Mouse (Mus musculus) lung, postnatal 10 days (tissue): ENCODE measurements at regions not wholly inside any gene's neighbourhood (a gene's known extent, or its start where the extent isn't known, plus 50 kb on each side); places are given as distances from the start of the nearest gene placed in this dataset.

ENCODE experiments used
- DNase-seq: peaks from one replicate; pipeline ENCODE4 v3.0.0; 2021

DNA sequence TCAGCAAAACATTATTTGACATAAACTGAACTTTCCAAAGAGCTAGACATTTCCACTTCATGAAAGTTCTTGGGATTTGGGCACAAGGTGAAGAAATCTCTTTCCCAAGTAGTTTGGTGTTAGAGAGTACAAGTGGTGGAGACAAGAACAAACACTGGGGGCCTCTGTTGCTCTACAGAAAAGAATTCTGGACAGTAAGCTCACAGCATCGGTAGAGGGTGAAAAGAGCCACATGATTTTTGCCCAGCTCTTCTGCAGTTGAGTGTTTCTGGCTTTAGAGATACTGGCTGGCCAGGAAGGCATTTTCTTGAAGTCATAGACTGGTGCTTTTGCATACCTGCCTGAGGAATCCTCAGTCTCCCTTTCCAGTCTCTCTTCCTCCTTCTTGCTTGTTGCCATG is 127.8 kb downstream of the Stk31 start:
- DNase-seq, result no peak

DNA sequence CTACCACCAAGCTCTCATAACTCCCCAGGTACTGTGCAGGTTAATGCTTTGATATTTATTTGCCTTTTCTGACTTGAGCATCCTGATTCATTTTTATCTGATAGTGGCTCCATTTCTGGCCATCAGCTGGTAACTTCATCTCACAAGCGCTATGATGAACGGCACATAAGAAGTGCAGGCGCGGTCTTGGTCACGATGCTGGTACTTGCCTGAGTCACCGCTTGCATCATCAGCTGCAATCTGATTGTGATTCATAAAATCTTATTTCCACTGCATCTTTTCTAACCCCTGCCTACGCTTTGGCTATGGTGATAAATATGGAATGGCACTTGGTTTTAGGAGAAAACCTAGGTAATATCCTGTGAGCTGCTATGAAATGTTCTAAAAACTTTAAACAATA is 128.3 kb downstream of the Stk31 start:
- DNase-seq, result no peak

DNA sequence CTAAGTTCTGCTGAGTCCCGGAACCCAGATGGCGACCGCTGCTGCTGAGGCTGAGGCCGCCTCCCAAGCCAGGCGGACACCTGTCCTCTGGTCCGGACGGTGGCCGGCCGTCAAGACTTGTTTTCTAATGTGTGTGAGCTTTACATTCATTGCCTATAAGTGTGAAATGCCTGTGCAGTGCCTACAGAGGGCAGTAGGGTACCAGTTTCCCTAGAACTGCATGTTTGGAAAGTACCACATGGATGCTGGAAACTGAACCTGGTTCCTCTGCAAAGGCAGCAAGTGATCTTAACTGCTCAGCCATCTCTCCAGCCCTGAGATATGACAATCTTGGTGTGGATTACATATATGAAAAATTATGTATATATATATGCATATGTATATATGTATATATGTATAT is 138.6 kb downstream of the Stk31 start:
- no peak for DNase-seq

DNA sequence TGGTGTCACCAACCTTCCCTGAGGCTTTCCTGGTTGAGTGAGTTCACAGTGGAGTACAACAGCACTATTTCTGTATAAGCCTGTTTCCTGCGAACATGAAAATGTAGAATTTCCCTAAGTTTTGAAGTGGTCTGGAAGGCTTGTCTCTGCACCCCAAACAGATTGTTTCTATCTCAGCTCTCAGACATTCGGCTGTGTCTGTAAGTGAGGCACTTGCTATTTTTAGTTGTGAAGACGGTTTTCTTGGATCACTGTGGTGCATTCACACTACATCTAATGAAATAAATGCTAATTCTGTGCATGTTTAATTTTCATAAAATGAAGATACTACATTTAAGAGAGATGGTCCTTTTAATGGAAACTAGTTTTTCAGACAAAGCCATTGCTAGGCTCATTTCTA is 139.1 kb downstream of the Stk31 start:
- DNase-seq, result no peak

DNA sequence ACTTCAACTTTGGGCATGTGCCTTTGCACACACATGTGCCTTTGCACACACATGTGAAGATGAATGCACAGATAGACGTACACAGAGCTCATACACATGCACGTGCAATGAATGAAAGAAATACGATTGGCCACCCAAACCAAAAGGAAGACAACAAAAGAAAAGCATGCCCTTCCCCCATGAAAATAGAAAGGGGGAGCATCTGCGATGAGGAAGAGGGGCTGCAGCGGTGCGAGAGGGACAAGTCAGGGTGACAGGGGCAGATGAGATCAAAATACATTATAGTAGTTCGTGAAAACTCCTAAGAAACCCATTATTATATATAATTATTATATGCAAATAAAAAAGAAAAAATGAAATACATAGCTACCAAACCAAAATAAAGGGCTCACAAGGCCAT is 149.5 kb downstream of the Stk31 start:
- no peak for DNase-seq

DNA sequence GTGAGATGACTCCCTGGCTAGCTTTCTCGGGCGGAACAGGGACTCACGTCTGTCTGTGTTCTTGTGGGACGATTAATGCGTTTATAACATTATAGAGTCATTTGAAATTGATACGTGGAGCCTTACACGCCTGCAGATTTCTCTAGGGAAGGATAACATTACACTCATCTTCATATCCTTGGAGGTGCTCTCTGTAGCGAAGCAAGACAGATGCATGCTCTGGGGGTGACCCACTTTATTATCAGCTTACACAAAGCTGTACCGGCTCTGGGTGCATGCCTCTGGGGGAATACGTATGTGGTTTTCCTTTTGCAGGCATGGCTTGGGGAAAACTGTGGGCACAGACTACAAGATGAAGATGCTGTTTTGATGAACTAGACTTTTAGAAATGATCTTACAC is 159.7 kb downstream of the Stk31 start:
- DNase-seq, result no peak

DNA sequence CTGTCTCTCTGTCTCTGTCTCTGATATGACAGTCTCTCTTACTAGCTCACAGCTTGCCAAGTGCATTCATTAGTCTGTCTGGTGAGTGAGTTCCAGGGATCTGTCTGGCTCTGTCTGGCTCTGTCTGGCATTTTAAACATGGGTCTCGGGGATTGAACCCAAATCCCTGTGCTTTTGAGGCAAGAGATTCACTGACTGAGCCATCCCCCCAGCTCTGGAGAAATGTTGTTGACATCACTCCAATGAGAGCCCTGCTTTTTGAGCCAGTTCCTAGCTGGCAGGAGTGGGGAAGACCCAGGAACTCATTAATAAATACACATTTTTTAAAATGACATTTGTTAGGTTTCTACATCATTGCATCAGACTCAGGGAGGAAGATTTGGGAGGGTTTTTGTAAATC is 163.1 kb downstream of the Stk31 start:
- DNase-seq, result no peak

DNA sequence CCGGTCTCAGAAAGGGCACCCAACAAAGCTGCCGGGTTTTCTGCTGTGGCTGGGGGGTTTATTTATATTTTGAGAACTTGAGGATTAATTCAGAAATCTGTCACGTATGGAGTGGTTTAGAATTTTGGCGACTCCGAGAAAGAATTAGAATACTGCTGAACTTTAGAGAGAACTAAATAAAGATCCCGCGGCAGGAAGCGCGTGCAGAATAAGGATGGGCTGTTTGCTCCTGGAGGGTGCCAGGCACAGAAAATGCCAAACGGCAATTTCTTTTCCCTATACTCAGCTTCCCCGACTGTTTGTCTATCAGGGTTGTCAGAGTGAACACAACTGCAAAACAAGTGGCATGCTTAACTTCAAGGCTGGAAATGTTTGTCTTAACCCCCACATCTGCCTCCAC is 163.7 kb downstream of the Stk31 start:
- no peak for DNase-seq

DNA sequence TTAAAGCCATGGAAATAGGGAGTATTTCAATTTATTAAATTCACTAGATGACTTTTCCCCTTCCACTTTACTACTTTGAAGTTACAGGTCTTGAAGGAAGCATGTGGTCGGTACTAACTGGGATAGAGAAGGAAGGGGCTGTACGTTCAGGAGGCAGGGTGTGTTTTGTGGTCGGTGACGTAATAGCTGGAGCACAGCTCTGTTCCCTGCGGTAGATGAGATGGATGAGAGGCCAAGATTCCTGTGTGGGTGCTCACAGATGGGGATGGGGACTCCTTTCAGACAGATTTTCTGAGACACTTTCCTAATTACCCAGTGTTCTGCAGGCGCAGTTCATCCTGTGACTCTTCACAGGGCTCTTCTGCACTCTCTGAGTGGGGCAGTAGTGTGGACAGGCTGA is 182.9 kb downstream of the Stk31 start:
- DNase-seq, result no peak

DNA sequence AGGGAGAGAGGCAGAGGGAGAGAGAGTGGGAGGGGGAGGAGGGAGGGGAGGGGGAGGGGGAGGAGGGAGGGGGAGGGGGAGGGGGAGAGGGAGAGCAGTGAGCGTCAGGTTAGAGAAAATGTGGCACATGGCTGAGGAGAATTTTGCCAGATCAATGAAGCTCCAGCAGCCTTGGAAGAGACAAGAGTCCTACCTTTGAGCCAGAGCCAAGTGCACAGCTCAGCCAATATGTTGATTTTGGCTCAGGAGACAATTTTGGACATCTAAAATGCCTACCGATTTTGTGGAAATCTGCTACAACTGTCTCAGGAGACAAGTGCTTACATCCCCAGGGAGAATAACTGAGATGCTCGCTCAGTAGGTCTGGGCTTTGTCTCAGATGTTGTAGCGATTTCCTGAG is 184.3 kb downstream of the Stk31 start:
- no peak for DNase-seq

DNA sequence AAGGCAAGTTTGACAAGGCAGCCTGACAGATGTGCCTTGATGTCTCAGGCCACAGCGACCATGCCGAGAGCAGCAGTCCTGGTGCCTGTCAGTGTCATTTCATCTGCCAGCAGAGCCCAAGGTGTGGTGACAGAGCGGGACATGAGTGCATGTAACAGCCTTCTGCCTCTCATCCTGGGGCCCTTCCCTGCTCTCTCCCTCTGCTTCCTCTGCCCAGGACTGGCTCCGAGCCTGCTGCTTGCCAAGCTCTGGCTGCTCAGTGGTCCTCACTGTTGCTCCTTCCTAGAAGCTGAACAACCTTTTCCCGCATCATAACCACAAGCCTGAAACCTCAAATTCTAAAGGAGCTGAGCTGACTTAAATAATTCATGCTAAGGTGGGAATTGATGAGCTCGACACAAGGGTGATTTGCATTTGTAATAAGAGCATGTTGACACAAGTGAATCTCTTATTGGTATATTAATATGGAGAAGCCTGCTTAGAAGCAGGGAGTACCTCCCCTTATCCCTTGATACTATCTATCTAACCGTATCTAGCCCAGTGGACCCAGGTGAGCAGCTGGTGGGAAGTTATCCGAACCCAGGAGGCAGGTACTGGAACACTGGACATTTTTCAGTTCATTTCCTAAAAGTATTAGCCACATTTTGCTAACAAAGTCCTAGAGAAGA is 186.8 kb downstream of the Stk31 start:
- no peak for DNase-seq

DNA sequence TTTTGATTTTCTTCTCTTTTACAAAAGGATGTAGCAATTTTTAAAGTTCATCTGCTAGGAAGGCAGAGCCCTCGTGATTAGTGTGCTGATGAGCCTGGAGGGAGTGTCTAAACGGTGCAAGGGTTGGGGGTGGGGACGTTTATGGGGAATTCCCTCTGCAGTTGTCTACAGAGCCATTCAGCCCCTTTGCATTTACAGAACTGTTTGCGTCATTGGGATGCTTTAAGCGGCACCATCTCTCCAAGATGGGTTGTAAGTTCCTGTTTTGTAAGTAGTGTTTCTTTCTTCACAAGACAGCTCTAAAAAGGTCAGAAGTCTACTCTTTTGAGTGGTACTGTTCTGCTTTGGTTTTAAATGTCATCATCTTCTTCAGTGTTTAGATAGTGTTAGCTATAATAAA is 191.1 kb downstream of the Stk31 start:
- DNase-seq, result no peak

DNA sequence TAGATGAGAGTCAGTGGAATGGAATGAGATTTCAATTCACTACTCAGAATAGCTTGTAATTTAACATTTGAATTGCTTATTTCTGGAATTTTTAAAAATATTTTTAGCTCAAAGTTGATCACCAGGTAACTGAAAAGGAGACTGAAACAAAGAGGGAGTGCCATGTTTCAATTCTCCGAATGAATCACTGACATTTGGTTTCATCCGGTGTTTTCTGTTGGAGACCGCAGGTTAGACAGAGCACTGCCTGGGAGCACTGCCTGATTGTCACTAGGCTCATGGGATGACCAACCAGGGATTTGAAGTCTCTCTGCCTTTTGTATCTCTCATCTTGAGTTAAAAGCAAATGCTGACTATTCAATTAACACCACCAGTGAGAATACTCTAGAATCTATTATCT is 193.3 kb downstream of the Stk31 start:
- no peak for DNase-seq

DNA sequence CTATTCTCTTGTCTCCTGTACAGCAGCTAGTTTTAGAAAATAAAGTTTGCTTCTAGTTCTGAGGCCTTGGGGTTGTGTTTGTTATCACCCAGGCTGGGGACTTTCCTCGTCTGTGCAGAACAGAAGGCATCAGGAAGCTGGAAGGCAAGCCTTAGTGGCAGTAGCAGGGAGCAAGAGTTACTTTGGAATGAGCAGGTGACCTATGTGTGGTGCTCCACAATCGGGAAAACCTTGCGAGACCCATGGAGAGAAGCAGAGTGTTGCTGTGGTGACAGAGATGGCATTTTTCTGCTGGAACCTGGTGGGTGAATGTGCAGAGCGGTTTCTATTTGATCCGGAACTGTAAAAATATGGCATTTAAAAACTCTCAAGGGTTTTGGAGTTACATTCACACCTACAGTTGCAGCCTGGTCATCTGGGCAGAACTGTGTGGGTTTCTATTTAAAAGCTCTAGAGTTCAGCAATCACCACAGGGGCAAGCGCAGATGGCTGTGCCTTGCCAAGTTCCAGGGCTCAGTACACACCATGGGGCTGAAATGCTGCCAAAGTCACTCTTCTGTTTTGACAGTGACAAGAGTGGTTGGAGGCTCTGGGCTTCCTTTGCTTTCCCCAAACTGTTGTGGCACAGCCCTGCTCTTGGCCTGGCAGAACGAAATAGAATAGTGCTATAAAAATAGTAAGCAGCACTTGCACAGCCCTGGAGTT is 195.7 kb downstream of the Stk31 start:
- DNase-seq, result peak; percentile 18

DNA sequence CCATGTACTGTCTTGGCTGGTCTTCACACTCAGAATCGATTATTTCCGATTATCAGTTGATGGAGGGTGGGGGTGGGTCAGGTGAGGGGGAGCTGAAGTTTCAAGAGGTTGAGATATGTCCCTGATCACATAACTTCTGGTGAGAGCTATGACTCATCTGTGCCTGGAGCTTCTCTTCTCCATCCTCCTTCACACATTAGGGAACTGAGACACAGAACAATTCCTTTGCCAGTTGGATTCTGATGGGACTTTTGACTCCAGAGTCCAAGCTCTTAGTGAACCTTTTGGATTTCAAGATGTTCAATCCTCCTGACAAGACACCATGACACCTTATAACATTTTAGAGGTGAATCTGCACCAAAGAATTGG is 196.2 kb downstream of the Stk31 start:
- no peak for DNase-seq

DNA sequence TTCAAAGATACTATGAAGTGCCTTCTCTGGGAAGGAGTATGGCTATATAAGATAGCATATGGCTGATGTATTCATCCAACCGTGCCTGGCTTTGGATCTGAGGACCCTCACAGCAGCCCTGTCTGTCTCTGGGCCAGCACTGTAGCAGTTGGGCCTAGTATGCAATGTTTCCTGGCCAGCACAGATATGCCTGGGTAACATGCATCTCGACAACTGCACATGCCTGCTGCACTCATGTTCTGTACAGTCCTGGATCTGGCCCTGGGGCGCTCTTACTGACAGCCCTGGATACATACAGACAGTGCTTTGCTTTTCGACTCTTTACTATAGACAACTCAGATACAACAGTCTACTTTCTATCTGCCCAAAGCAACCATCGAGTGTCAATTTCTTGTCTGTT is 197.3 kb downstream of the Stk31 start:
- DNase-seq, result no peak

DNA sequence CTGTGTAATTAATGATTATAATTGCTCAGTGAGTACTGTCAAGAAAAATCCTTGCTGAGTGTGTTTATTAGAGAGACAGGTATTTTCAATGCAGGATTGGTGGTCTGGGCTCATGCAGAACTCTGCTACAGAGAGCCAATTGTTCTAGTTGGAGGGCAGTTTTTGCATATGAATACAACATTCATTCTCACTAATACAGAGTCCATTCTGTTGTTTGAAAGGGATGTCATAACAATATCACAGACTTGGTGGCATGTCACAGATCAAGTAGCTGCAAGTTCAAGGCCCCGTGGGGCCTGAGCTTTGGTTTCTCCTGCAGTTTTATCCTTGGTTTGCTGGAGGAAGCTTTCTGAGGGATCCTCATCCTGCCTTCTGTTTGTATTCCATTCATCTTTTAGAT is 207.8 kb downstream of the Stk31 start:
- no peak for DNase-seq

DNA sequence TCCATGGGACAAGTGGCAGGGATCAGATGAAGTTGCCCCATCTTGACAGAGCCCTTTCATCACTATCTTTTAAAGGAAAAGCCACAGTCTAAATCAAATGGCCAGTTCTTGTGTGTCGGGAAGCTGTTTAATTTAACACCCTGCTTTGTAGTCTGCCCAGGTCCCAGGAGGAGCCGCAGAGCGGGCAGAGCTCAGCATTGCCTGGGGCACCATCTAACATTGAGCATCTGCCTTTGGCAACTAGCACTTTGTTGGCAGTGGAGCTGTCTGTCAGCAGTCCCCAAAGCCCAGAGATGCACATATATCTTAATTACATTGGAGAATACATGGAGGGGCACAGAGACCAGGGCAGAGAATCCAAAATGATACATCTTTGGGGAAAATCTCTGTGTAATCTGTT is 208.4 kb downstream of the Stk31 start:
- no peak for DNase-seq

DNA sequence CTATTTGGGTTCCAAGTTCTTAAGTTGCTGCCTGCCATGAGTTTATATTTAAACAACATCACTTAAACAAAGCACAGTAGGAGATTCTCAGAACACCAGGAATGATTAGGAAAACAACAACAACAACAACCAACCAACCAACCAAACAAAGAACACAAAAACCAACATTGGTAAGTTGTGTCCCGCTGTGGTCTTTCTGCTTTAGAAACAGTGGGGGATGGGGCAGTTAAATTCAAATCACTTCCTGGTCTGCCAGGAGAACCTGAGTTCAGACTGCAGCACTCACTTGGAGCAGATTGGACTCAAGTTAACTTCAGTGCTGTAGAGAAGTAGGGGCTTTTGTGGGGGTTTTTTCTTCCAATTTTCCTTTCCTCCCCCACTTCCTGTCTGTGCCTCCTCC is 210.6 kb downstream of the Stk31 start:
- DNase-seq, result no peak

DNA sequence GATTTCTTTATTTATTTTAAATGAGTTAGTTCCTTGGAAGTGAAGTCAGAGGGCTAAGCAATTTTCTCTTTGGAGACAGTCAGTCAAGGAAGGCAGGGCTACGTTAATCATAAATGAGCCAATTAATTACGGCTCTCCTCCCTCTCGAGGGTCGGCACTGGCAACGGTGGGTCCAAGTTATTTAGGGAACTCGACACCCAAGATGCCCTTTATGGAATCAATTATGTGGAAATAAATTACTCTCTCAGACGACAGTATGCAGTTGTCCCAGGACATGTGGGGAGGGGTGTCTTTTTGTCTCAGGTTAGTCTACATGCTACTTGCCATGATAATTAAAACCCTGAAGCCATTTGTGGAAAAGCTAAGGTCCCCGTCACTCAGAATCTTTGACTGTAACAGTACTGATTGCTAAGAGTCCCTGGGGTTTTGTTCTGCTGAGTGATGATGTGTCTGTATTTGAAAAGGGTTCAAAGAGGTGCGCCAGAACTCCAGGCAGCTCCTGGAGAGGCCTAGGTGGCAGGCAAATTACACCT is 211.3 kb downstream of the Stk31 start:
- no peak for DNase-seq

DNA sequence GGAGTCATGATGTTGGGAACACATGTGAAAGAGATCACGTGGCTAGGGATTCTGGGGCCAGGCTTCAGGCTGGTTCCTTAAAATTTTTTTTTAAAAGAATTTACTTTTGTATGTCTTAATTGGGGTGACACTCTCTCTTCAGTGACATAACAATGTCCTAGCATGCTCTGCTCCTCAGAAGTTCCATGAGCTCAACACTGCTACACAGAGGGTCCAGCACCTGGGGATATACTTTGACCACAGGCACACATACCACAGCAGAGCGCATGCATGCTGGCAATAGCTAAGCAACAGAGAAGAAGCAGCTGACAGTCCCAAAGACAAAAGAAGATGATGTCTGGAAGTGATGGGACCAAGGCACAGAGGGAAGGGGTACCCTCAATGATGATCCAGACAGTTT is 198.4 kb upstream of the Npy start:
- no peak for DNase-seq

DNA sequence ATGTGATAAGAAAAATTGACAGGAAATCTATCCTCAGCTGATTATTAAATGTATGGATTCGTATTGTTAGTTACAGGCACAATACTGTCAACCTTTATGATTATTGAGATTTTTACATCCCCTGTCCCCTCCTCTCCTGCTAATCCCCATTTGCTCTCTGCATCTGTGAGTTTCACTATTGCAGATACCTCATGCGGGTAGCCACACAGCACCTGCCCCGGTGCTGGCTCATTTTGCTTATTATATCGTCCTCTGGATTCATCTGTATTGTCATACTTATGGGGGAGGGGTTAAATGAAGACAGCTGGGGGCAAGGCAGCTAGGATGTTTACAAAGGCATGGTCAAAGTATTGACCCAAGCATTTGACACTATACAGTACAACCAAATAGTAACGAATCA is 197.9 kb upstream of the Npy start:
- DNase-seq, result no peak

DNA sequence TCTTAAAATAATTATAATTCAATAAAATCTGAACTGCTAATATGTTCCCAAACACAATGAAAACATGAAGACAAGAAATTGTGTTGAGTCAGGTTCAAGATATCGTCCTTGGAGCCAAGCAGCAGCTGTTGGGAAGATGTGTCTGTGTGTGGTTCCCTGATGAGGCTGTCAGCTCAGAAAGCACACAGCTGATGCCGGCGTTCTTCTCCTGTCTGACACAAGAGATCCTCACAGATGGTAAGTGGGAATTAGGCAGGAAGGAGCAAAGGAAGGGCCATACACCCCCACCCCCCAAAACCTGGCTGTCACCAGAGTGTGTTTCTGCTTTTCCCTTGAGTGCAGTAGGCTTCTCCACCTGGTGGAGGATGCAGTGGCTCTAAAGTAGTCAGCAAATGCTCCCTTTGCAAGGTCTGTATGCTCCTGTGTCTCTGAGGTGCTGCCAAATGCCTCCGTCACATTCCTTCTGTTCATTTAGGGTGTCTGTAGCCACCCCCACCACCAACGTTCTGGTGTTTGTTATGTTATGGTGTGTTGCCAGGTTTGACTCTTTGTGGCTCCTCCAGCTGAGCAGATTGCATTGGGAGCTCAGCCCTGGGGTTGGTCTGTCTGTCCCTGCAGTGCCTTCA is 188.9 kb upstream of the Npy start:
- no peak for DNase-seq

DNA sequence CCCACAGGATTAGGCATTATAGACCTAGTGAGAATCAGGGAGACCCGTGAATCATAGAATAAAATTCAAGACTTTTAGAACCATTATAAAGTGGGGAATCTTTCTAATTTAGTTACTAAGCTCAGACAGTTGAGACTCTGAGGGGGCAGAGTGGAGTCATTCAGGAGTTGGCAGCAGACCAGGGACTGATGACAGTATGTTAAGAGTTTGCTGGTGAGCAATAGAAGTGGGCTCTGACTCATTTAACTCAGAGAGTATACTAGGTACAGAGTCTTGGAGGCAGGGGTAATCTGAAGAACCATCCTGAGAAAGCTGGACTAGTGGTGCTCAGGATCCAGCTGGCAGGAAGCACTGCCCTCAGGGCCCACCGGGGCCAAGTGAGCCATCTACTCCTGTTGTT is 184.9 kb upstream of the Npy start:
- no peak for DNase-seq

DNA sequence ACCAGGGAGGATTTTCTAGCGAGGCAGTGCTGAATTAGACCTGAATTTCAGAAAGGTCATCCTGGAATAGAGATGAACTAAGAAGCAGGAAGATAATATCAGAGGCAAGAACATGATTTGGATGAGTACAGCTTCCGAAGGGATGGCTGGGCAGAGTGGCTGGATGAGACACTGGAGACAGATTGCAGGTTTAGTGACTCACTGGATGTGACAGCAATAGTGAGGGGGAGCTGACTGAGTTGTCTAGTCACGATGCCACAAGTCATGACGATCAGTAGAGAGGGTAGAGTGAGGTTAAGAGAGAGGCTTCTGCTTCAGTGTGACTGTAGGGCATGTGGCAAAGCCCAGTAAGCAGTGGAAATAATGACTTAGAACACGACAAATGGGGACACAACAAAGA is 181.3 kb upstream of the Npy start:
- no peak for DNase-seq
